Mouse (Mus musculus) layer of hippocampus, postnatal 14 days (tissue): ENCODE measurements around the gene Stoml2. TPM values are rescaled to one million over a fixed set of nuclear protein-coding genes. Genes with fewer than 3 reads are reported as not detected.

ENCODE experiments used
- DNase-seq, 2 experiments: peaks; one replicate each; pipeline ENCODE4 v3.0.0; 2021 to 2022; ENCODE audit warnings: low spot score in 2 of 2, mixed read lengths in 1 of 2
- long read RNA-seq, 2 experiments: library from polyadenylated mRNA; stranded (forward); transcript quantifications; one replicate each; pipeline ENCODE4 v2.0.0; 2021
- total RNA-seq, 2 experiments: library from RNA; stranded (reverse); gene quantifications; 2 replicates each; pipeline ENCODE4 v1.2.3; 2021

Gene Stoml2
- 100 to 1,000 TPM; 102 to 103 TPM for total RNA-seq
- long read RNA-seq, experiment 1, transcript Stoml2-201 (10 exons, 1,874 nt), result major isoform, 80 of 115 reads
- long read RNA-seq, experiment 1, partial matches to known transcripts, result 5 of 115 reads
- long read RNA-seq, experiment 1, other reads (novel, unspliced or antisense), result 30 of 115 reads
- long read RNA-seq, experiment 2, transcript Stoml2-201 (10 exons, 1,874 nt), result major isoform, 131 of 179 reads
- long read RNA-seq, experiment 2, partial matches to known transcripts, result 8 of 179 reads
- long read RNA-seq, experiment 2, other reads (novel, unspliced or antisense), result 39 of 179 reads

DNA sequence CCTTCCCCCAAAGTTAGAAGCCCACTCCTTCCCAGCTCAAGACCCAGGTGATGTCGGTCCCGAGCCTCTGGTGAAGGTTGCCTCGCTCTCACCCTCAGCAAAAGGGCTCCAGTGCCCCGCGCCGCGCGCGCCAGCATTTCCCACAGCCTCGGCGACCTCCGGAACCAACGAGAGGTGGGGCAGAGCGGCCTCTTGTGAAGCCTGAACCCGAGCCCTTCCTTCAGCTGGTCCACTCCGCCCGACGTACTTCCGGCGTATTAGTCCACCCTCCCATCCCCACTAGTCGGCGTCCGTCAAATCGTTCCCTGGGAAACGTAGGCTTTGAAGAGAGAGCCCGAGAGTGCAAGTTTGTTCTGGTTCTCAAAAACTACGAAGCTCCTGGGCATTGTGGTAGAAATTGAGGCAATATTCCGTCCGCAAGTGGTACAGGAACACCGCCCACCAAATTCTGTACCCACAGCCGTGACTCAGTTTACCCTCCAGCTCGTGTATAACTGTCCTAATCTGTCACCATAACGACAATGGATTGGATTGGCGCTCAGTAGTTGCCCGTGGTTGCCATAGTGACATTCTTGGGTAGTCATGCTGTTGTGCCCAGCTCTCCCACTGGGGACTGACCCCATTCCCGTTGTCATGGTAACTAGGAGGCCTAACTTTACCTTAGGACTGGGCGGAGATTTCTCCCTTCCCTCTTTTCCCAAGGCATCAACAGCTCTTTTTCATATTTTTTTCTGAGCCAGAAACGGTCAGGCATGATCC, at the start of gene Stoml2:
TSS of gene Stoml2 (minus strand) at position 474 of the 759 bp plus-strand sequence.
- peak; percentile 89 to 95 for DNase-seq

- DNase-seq, result no peak
Observed at GRCm38 (mm10) chr4:43078071-43078718, 46.7 kb upstream of the Stoml2 start.

GRCm38 (mm10) chr4:43074923-43075322, 43.4 kb upstream of the Stoml2 start:
- no peak for DNase-seq

GRCm38 (mm10) chr4:43065471-43065870, 34.0 kb upstream of the Stoml2 start:
- no peak for DNase-seq

DNA sequence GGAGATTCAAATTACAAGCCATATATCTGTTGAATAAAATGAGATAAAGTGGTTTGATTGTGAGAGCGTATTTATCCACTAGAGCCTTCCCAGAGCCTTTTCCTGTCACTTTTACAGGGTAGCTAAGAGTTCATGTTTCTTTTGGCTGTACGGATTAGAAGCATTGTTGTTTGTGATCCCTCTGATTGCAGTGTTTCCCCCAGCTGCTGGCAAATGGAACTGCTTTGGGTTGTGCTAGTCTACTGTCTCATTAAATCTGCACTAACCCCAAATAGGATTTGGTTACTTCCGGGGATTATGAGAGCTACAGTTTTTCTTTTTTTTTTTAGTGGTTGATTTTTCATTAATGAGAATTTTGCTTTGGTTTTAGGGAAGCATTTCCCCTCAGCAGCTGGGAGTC, 28.8 kb upstream of the Stoml2 start:
- DNase-seq, result no peak

DNA sequence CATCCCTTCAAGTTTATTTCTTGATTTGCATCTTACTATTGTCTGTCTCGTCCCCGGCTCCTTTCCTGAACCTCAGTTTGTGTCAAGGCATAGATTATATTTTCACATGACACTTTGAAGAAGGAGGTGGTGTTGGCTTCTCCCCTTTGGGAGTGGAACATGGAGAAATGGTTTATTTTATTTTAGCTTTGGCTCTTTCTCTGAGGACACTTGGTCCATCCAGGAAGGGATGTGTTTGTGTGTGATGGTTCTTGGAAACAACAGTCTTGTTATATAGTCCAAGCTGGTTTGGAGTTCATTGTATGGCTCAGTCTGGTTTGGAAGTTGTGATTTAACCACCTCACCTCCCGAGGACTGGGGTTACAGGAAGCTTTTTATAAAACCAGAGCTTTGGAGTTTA, 28.2 kb upstream of the Stoml2 start:
- DNase-seq, result no peak

GRCm38 (mm10) chr4:43058753-43059654, 27.5 kb upstream of the Stoml2 start, which contains the start of gene Unc13b:
Gene Unc13b, plus strand, starts transcription at chr4:43058953.
- DNase-seq, result peak; percentile 87 to 94

DNA sequence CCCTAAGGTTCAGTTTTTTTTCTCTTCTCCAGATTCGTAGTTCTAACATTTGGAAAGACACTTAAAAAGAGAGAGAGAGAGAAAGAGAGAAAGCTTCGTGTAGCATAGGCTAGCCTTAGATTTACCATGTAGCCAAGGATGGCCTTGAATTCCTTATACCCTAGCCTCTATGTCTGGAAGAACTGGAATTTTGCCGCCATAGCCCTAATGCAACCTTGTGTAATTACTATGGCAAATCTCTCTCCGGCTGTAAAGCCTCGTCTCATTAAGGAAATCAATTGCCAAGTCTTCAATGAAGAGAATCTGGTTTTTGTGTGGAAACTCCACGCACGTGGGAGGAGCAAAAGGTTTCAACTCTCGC, 26.9 kb upstream of the Stoml2 start:
- DNase-seq, result no peak

DNA sequence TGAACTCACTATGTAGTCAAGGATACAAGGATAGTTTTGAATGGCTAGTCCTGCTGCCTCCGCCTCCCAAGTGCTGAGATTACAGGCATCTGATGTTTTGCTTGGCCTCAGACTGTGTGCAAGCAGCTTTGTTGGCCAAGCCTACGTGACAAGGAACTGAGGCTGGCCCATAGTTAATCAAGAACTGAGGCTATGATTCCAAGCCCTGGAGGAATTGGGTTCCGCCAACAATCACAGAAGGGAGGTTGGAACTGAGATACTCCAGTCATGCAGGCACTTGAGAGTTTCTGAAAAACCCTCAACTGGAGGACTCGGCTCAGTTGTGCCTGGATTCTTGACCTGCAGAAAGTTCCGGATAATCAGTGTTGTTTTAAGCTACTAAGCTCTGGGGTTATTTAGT, 26.1 kb upstream of the Stoml2 start:
- no peak for DNase-seq

DNA sequence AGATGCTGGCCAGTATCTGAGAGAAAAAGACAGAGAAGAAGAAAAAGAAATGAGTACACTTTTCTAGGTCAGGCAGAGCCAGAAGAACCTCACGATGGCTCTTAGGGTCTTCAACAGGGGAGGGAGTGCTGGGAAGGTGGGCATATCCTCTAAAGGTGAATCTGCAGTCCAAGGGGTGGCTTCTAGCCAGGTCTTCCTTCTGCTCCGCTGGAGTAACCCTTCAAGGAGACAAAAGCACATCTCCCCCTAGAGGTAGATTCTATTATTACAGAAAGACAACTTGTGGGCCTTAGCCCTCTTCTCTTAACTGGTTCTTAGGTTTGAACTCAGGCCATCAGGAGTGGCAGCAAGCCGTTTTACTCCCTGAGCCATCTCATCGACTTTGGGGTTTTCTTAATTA, 21.1 kb upstream of the Stoml2 start:
- no peak for DNase-seq

- DNase-seq, result peak; percentile 70 to 92
Observed at GRCm38 (mm10) chr4:43047231-43047630, 15.7 kb upstream of the Stoml2 start.

DNA sequence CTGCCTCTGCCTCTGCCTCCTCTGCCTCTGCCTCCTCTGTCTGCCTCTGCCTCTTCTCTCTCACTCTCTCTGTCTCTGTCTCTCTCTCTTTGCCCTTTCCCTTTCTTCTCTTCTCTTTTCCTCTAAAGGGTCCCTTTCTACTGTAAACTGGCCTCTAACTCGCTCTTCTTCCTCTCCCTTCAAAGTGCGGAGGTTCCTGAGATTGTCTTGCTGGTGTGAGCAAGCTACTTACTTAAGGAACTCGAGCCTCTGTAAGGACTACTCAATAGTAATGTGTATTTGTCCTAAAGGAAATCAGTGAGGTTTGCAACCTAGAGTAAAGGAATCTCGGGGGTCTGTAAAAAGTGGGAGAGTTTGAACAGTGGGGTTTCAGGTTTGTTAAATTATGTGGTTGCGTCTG, 15.1 kb upstream of the Stoml2 start:
- no peak for DNase-seq

DNA sequence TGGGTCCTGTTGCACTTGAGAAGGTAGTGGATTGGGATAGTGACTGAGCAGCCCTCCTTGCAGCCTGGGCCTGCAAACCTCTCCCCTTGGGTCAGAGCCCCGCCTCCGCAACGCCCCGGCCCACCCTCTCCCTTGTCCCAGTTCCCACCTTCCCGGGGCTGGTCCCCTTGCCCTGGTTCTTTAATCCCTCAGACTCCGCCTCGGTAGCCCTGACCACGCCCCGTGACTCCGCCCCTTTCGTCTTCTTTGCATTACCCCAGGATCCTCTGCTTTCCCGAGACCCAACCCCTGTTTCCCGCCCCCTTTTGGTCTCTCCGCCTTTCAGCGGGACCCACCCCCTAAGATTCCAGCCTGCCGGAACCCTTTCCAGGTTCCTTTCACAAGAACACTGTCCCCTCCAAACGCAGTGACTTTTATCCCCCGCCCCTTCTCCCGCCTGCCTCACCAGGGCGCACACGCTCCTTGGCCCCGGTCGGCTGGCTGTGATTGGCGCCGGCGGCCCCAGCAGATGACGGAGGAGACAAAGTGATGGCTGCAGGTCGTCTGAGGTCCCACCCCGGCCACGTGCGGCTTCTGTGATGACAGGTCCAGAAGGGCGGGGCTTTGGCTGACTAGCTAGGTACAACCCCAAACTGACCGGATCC, 14.3 kb upstream of the Stoml2 start, which contains the start of gene Fam214b:
TSS of gene Fam214b (minus strand) at position 562 of the 644 bp plus-strand sequence.
- peak; percentile 91 to 98 for DNase-seq

- no peak for DNase-seq
Observed at GRCm38 (mm10) chr4:43045285-43045658, 13.8 kb upstream of the Stoml2 start.

DNA sequence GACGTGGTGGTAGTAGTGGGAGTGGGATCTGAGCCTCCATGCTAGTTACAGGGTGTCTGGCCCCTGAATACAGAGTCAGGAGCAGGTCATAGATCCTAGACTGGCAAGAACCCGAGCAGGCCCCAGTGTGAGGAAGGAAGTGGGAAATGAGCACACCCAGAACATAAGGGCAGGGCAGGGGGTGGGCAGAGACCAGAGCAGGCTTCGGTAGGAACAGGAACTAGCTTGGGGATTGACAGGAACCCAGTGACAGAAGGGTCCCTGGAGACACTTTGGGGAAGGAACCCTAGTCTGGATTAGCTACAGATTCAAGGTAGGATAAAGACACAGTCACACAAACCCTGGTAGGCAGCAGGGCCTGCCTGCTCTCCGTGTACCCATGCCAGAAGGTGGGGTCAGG, 13.2 kb upstream of the Stoml2 start:
- no peak for DNase-seq

DNA sequence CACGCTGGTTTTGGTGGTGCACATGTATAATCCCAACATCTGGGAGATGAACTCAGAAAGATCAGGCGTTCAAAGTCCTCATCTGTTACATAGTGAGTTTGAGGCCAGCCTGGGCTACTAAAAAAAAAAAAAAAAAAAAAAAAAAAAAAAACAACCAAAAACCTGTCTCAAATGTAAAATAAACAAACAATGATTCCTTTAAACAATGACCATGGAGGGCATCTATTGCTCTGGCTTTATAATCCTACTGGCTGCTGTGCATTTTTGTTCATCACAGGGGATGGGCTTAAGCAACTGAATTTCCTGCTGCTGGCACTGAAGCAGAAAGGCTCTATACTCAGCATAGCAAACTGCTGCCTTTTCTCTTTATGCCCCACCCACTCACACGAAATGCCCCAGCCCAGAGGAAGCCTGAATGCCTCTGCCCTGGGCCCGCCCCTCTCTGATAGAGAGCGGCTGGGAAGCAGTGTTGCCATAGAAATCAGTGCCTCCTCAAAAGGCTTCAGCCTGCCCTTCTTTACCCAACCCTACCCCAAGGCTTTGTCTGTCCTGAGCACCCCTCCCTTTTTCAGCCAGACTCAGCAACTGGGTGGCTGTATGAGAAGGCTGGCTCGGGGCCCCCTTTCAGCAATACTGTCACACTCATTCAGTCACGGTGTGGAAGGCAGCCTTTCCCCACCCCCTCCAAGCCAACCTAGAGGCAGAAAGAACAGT, 12.3 kb upstream of the Stoml2 start:
- peak; percentile 45 to 64 for DNase-seq

DNA sequence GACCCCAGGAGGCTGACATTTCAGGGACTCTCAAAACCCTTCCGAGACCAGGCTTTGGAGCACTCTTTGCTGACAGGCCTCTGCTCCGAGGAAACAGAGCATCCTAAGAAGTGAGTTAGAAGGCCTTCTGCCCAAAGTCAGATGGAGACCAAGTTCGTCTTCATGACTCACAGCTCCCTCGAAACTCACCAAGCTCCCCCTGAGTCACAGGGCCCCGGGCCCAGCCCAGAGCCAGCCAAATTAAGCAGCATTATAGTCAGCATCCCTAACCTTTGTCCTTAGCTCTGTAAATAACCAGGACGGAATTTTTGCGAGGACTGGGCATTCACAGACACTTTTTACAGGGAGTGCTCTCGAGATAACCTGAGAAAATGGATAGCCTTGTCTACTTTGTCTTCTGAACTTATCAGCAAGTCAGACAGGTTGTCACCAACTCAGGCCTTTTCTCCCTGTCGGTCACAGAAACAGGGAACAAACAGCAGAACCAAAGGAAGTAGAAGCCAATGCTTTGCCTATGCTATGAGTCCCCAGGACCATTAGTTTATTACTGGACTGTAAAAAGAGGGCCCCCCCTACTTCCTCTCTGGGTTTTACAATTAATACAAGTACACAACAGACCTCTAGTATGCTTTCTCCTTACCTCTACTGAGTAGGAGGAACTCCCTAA, 9.5 kb upstream of the Stoml2 start:
- DNase-seq, result no peak

- peak; percentile 89 to 97 for DNase-seq
Observed at GRCm38 (mm10) chr4:43040114-43040572, 8.6 kb upstream of the Stoml2 start.

- DNase-seq, result no peak
Observed at GRCm38 (mm10) chr4:43039609-43040008, 8.1 kb upstream of the Stoml2 start.
